Mouse (Mus musculus) forebrain, embryonic 15.5 days (tissue): ENCODE data around the gene Sez6. TPM values are rescaled to one million over a fixed set of nuclear protein-coding genes. Genes with fewer than 3 reads are reported as not detected.
A peak's percentile ranks its signal among the peaks of the same experiment; 100 is the strongest.

Experiments used
- ATAC-seq: fragments of 200-750 bp; cut with Nextera tagmentation; replicated peaks from 2 replicates; pipeline ENCODE4 v1.8.0; 2017; ENCODE audit warnings: mild to moderate bottlenecking, moderate TSS enrichment, moderate library complexity
- H3K27ac ChIP-seq: fragments of 300-500 bp; sonication (generic); replicated peaks from 2 replicates; pipeline ENCODE4 v1.5.1; 2015; ENCODE audit warnings: mild to moderate bottlenecking, inconsistent platforms
- H3K27me3 ChIP-seq: fragments of 300-500 bp; sonication (generic); 2 replicates; pipeline ENCODE4 v1.6.1; 2015; ENCODE audit warnings: inconsistent platforms
- H3K36me3 ChIP-seq: fragments of 300-500 bp; sonication (generic); 2 replicates; pipeline ENCODE4 v1.6.1; 2015; ENCODE audit warnings: mild to moderate bottlenecking, inconsistent platforms
- H3K4me1 ChIP-seq: fragments of 300-500 bp; sonication (generic); 2 replicates; pipeline ENCODE4 v1.6.1; 2015; ENCODE audit warnings: inconsistent platforms
- H3K4me2 ChIP-seq: fragments of 300-500 bp; sonication (generic); replicated peaks from 2 replicates; pipeline ENCODE4 v1.6.1; 2015; ENCODE audit warnings: mild to moderate bottlenecking, inconsistent platforms
- H3K4me3 ChIP-seq: fragments of 300-500 bp; sonication (generic); 2 replicates; pipeline ENCODE4 v1.5.1; 2015; ENCODE audit warnings: mild to moderate bottlenecking, inconsistent platforms
- H3K9ac ChIP-seq: fragments of 300-500 bp; sonication (generic); replicated peaks from 2 replicates; pipeline ENCODE4 v1.6.1; 2015; ENCODE audit warnings: mild to moderate bottlenecking, inconsistent platforms
- H3K9me3 ChIP-seq: fragments of 300-500 bp; sonication (generic); 2 replicates; pipeline ENCODE4 v1.6.1; 2016; ENCODE audit warnings: inconsistent platforms
- WGBS: fragments of 180-500 bp; shearing (Covaris S2); methylation state at CpG from one replicate; pipeline ENCODE4 v1.1.7; 2015; ENCODE audit warnings: mixed read lengths; 5-methylcytosine and 5-hydroxymethylcytosine counted together
- polyA plus RNA-seq: library from polyadenylated mRNA; unstranded; fragments of >200 nt; fragmentation: Nextera tagmentation; extraction: Ambion mirVana; gene quantifications from 2 replicates; pipeline ENCODE4 v1.2.1, GENCODE M21; 2015

Sez6 gene
- polyA plus RNA-seq, 1 experiment from 2014 or later, result 243 TPM

GRCm38 (mm10) chr11:77896011-77896410 lies 34.6 kb upstream of the Sez6 start:
- Histone ChIP-seq H3K4me2 (peak overlapping the region; percentile 42), H3K27me3 (no peaks in the 10 kb centered on the region), H3K9ac (0 out of 2 replicates have a peak overlapping the region, but pooled peaks have one; percentile 43), H3K9me3 (no peaks in the 10 kb centered on the region), H3K4me1 (peaks cover 78% of the 10 kb centered on the region), H3K36me3 (no peaks in the 10 kb centered on the region), H3K4me3 (no peak overlapping the region), H3K27ac (peak overlapping the region; percentile 96)
- no peak for ATAC-seq
- WGBS, result 38% methylated on average over 9 of the region's 9 CpGs

- Histone ChIP-seq H3K4me1 (peaks cover 79% of the 10 kb centered on the region), H3K27me3 (no peaks in the 10 kb centered on the region), H3K9me3 (no peaks in the 10 kb centered on the region), H3K9ac (peak overlapping the region; percentile 43; the same call in 1 of the 2 replicates), H3K4me2 (peak overlapping the region; percentile 42), H3K27ac (peak overlapping the region; percentile 96), H3K36me3 (no peaks in the 10 kb centered on the region), H3K4me3 (peak overlapping the region; percentile 19)
- ATAC-seq, result no peak
- WGBS, result 6% methylated on average over 6 of the region's 6 CpGs
Measured at GRCm38 (mm10) chr11:77896480-77896819, 34.1 kb upstream of the Sez6 start.

- Histone ChIP-seq H3K27ac (peak overlapping the region; percentile 96), H3K4me3 (peak overlapping the region; percentile 19), H3K9me3 (no peaks in the 10 kb centered on the region), H3K27me3 (no peaks in the 10 kb centered on the region), H3K9ac (peak overlapping the region; percentile 43), H3K4me1 (peaks cover 80% of the 10 kb centered on the region), H3K4me2 (peak overlapping the region; percentile 42), H3K36me3 (no peaks in the 10 kb centered on the region)
- no peak for ATAC-seq
- WGBS, result 4% methylated on average over 23 of the region's 23 CpGs
Measured at GRCm38 (mm10) chr11:77896820-77897805, 33.5 kb upstream of the Sez6 start.

GRCm38 (mm10) chr11:77900187-77900586 lies 30.4 kb upstream of the Sez6 start:
- WGBS, result 90% methylated on average over 3 of the region's 3 CpGs
- Histone ChIP-seq H3K9ac (no peak overlapping the region), H3K27ac (no peak overlapping the region), H3K36me3 (no peaks in the 10 kb centered on the region), H3K4me3 (no peak overlapping the region), H3K27me3 (no peaks in the 10 kb centered on the region), H3K4me2 (no peak overlapping the region), H3K9me3 (no peaks in the 10 kb centered on the region), H3K4me1 (peaks cover 72% of the 10 kb centered on the region)
- ATAC-seq, result no peak

- no peak for ATAC-seq
- H3K27ac ChIP-seq, result peak overlapping the region; percentile 74
- no peak overlapping the region for H3K9ac ChIP-seq
- H3K4me2 ChIP-seq, result no peak overlapping the region
- H3K4me1 ChIP-seq, result peaks cover 67% of the 10 kb centered on the region
- H3K9me3 ChIP-seq, result no peaks in the 10 kb centered on the region
- 80% methylated on average over 4 of the region's 4 CpGs for WGBS
- no peaks in the 10 kb centered on the region for H3K36me3 ChIP-seq
- no peaks in the 10 kb centered on the region for H3K27me3 ChIP-seq
- no peak overlapping the region for H3K4me3 ChIP-seq
Measured at GRCm38 (mm10) chr11:77900696-77901095, 29.9 kb upstream of the Sez6 start.

GRCm38 (mm10) chr11:77901366-77901765 lies 29.2 kb upstream of the Sez6 start:
- H3K9ac ChIP-seq, result no peak overlapping the region
- no peak for ATAC-seq
- H3K4me3 ChIP-seq, result no peak overlapping the region
- H3K4me1 ChIP-seq, result peaks cover 66% of the 10 kb centered on the region
- WGBS, result 70% methylated on average over 5 of the region's 5 CpGs
- H3K27me3 ChIP-seq, result no peaks in the 10 kb centered on the region
- H3K36me3 ChIP-seq, result no peaks in the 10 kb centered on the region
- no peak overlapping the region for H3K4me2 ChIP-seq
- H3K9me3 ChIP-seq, result no peaks in the 10 kb centered on the region
- peak overlapping the region; percentile 74 for H3K27ac ChIP-seq

GRCm38 (mm10) chr11:77901775-77902355 lies 28.7 kb upstream of the Sez6 start:
- no peaks in the 10 kb centered on the region for H3K27me3 ChIP-seq
- H3K27ac ChIP-seq, result peak overlapping the region; percentile 74
- 23% methylated on average over 8 of the region's 8 CpGs for WGBS
- no peaks in the 10 kb centered on the region for H3K9me3 ChIP-seq
- H3K4me2 ChIP-seq, result no peak overlapping the region
- ATAC-seq, result 0 out of 2 replicates have a peak, but pooled peaks have one; percentile 23
- no peak overlapping the region for H3K9ac ChIP-seq
- H3K4me3 ChIP-seq, result no peak overlapping the region
- H3K4me1 ChIP-seq, result peaks cover 66% of the 10 kb centered on the region
- H3K36me3 ChIP-seq, result no peaks in the 10 kb centered on the region

GRCm38 (mm10) chr11:77903761-77904160 lies 26.8 kb upstream of the Sez6 start:
- Histone ChIP-seq H3K36me3 (no peaks in the 10 kb centered on the region), H3K9ac (no peak overlapping the region), H3K27ac (peak overlapping the region; percentile 64), H3K4me3 (no peak overlapping the region), H3K9me3 (no peaks in the 10 kb centered on the region), H3K4me1 (peaks cover 56% of the 10 kb centered on the region), H3K4me2 (no peak overlapping the region), H3K27me3 (no peaks in the 10 kb centered on the region)
- 31% methylated on average over 3 of the region's 3 CpGs for WGBS
- ATAC-seq, result no peak

- 32% methylated on average over 1 of the region's 1 CpGs for WGBS
- H3K4me3 ChIP-seq, result no peak overlapping the region
- H3K4me2 ChIP-seq, result no peak overlapping the region
- ATAC-seq, result no peak
- H3K27ac ChIP-seq, result 0 out of 2 replicates have a peak overlapping the region, but pooled peaks have one; percentile 64
- no peaks in the 10 kb centered on the region for H3K27me3 ChIP-seq
- H3K4me1 ChIP-seq, result peaks cover 61% of the 10 kb centered on the region
- H3K9ac ChIP-seq, result no peak overlapping the region
- H3K36me3 ChIP-seq, result no peaks in the 10 kb centered on the region
- H3K9me3 ChIP-seq, result no peaks in the 10 kb centered on the region
Measured at GRCm38 (mm10) chr11:77904707-77905106, 25.9 kb upstream of the Sez6 start.

- 16% methylated on average over 19 of the region's 19 CpGs for WGBS
- H3K9me3 ChIP-seq, result no peaks in the 10 kb centered on the region
- peak overlapping the region; percentile 89 for H3K27ac ChIP-seq
- peak overlapping the region; percentile 8; the same call in 1 of the 2 replicates for H3K9ac ChIP-seq
- no peak for ATAC-seq
- H3K27me3 ChIP-seq, result no peaks in the 10 kb centered on the region
- peaks cover 61% of the 10 kb centered on the region for H3K4me1 ChIP-seq
- no peaks in the 10 kb centered on the region for H3K36me3 ChIP-seq
- H3K4me3 ChIP-seq, result 0 out of 2 replicates have a peak overlapping the region, but pooled peaks have one; percentile 0
- peak overlapping the region; percentile 24 for H3K4me2 ChIP-seq
Measured at GRCm38 (mm10) chr11:77906097-77906687, 24.4 kb upstream of the Sez6 start.

GRCm38 (mm10) chr11:77906747-77907174 lies 23.8 kb upstream of the Sez6 start:
- 8% methylated on average over 9 of the region's 9 CpGs for WGBS
- H3K4me2 ChIP-seq, result peak overlapping the region; percentile 24
- peaks cover 56% of the 10 kb centered on the region for H3K4me1 ChIP-seq
- peak overlapping the region; percentile 89 for H3K27ac ChIP-seq
- peak; percentile 52 for ATAC-seq
- H3K9me3 ChIP-seq, result no peaks in the 10 kb centered on the region
- H3K9ac ChIP-seq, result no peak overlapping the region
- H3K36me3 ChIP-seq, result no peaks in the 10 kb centered on the region
- H3K4me3 ChIP-seq, result no peak overlapping the region
- H3K27me3 ChIP-seq, result no peaks in the 10 kb centered on the region

GRCm38 (mm10) chr11:77908468-77908867 lies 22.1 kb upstream of the Sez6 start:
- Histone ChIP-seq H3K27me3 (no peaks in the 10 kb centered on the region), H3K4me1 (peaks cover 47% of the 10 kb centered on the region), H3K27ac (no peak overlapping the region), H3K4me2 (no peak overlapping the region), H3K36me3 (no peaks in the 10 kb centered on the region), H3K4me3 (no peak overlapping the region), H3K9ac (no peak overlapping the region), H3K9me3 (no peaks in the 10 kb centered on the region)
- WGBS, result 90% methylated on average over 4 of the region's 4 CpGs
- ATAC-seq, result no peak
